Mouse (Mus musculus) mesoderm, embryonic 11.5 days (tissue): ENCODE measurements around the gene Lrch1.

Experiments
- DNase-seq: peaks from one replicate; pipeline ENCODE4 v3.0.0-alpha.2; 2012; ENCODE audit warnings: low read depth, low spot score

The Lrch1 gene

DNA sequence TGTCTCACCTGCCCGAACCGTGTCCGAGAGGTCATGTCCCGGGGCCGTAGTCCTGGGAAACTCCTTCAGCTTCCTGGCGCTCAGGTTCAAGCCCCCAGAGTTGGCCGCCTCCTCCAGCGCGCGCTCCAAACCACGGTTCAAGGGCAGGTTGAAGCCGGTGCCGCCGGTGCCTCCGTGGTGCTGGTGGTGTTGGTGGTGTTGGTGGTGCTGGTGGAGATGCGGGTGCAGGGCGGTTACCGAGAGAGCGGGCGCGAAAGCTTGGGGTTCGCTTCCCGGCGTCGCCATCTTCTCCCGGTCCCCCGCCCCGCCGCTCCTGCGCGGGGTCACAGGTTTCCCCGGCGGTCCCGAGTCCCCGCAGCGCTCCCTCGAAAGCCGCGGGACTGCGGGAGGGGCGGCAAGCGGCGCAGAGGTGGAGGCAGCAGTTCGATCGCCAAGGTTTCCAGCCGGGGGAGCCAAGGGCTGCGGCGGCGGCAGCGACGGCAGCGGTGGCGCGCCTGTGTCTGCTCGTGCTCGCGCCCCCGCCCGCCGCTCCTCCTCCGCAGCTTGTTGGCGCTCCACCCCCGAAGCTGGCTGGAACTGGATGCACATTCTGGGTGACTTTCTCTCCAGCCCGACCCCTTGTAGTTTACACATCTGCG, at the start of gene Lrch1:
TSS of gene Lrch1 (minus strand) at position 501 of the 638 bp plus-strand sequence.
- DNase-seq, result peak; percentile 75

- DNase-seq, result no peak
These were observed 49.4 kb upstream of the Lrch1 start for GRCm38 (mm10) chr14:74997041-74997440.

- DNase-seq, result no peak
These were observed 48.9 kb upstream of the Lrch1 start for GRCm38 (mm10) chr14:74996556-74996955.

DNA sequence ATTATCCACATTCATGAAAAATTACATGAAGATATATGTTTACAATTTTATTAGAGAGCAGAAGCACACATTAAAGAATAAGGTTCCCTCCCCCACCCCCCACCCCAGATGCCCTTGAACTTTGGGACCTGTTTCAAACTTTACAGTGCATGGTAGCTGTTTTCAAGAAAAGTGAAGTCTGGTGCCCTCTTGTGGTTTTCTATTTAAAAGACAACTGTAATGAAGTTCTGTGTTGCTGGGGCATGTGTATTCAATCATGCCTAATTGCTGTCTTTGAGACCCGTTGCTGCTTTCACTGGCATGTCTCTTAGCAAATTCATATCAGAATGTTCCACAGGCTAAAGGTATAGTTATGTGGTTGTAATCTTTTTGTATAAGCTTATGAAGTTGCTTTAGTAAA, 42.8 kb upstream of the Lrch1 start:
- peak; percentile 82 for DNase-seq

DNA sequence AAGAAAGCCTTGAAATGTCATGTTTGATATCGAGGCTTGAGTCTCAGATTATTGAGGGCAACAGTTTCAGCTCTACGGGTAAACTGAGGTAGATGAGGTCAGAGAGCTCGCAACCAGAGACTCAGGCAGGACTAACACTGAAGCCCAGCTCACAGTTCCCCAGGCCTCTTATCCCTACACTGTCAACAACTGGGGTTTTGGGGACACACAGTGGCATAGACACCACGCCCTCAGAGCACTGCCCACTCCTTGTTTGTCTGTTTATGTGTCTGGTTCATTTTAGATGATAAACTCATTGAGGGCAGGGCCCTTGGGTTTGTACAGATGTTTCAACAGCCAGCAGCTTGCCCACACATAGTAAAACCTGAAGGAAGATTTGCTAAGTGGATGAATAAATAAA, 42.2 kb upstream of the Lrch1 start:
- no peak for DNase-seq

- no peak for DNase-seq
These were observed 41.6 kb upstream of the Lrch1 start for GRCm38 (mm10) chr14:74989322-74989721.

DNA sequence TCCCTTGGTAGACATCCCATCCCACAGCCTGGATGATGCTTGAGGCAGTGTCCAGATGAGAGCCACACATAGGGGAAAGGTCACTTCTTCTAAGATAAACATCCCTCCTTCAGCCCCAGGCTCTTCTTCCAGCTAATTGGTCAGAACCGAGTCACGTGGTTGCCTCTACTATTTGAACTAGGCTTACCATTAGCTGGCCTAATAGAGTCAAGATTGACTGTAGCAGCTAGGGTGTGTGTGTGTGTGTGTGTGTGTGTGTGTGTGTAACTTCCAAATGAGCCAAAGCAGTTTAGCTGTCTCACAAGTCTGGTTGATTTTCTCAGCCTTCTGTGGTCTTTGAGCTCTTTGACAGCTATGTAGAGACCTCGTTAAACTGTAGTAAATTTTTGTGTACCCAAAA, 38.9 kb upstream of the Lrch1 start:
- DNase-seq, result no peak

DNA sequence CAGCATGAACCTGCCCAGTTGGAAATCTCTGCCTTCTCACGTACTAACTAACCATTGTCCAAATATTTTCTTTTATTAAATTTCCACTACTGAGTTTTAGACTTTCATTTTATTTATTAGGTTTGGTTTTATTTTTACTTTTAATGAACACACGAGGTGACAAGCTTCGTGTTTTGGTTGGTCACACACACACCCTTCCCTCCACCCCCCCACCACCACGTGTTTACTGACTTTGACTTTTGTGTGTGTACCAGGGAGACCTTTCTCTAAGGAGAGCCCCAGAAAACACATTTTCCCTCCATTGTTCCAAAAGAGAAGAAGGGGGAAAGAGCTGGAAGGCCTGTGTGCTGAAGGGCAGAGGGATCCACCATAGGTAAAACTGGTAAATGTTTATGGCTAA, 38.0 kb upstream of the Lrch1 start:
- DNase-seq, result no peak

- DNase-seq, result no peak
These were observed 37.2 kb upstream of the Lrch1 start for GRCm38 (mm10) chr14:74984817-74985391.

- DNase-seq, result no peak
These were observed 35.4 kb upstream of the Lrch1 start for GRCm38 (mm10) chr14:74983079-74983478.

GRCm38 (mm10) chr14:74981016-74981415, 33.3 kb upstream of the Lrch1 start:
- DNase-seq, result peak; percentile 63

DNA sequence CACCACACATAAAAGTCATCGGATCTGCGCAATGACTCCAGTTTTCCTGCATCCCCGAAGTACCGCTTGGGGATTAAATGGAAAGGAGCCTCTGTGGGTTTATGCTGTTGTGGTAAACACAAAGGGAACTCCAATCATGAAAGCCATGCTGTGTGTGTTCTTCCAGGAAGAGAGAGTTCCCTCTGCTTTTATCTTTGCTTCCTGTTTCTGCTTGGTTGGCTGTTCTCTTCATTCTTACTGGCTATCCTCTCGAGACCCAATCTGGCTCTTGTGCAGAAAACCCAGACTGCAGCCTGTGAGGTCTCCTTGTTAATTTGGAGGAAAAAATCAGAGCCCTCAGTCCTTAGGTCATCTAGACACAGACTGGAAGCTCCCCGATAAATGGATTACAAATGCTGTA, 29.3 kb upstream of the Lrch1 start:
- DNase-seq, result no peak

GRCm38 (mm10) chr14:74974136-74974651, 26.5 kb upstream of the Lrch1 start:
- no peak for DNase-seq

DNA sequence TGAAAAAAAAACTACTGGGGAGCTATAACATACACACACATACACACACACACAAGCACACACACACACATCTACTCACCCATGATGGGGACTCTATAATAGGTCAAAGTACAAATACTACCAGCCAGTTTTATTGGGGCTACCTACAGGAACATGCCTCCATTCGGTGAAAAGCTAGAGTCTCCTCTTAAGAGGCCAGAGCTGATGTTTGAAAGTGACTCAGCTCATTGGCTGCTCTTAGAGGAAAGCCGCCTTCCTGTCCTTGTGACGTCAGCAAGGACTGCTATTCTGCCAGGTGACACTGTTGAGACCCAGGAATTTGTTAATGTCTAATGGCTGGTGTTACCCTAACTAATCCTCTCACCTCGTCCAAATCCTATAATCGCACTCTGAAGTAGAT, 25.0 kb upstream of the Lrch1 start:
- no peak for DNase-seq

DNA sequence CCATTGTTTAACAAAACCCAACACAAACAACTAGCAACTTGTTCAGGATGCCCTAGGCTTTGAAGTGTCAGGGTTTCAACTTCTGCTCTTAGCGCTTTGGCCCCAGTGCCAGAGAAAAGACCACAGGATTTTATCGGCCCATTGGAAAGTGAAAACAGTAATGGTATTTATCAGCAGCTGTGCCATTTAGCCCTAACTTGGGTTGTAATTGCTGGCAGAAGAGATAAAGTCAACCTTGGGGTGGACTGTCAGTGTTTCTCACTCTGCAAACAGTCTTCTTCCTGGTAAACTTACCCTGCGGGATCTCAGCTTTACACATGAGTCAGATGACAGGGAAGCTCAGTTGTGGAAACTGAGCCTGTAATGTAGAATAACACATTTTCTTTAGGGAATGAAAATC, 24.5 kb upstream of the Lrch1 start:
- no peak for DNase-seq

DNA sequence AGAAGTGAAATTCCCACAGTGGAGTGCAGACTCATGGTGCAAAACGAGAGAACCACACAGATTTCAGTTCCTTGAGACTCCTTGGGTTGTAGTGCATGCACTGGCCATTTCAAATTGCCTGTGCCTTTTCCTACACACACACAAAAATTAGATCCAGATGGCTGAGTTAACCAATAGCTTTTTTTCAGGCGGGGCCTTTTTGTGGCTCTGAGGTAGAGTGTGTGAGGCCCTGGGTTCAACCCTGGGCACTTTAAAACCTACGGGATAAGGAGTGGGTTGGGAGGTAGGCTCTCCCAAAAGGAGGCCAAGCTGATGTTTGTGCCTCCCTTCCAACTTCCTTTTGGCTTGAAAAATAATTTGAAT, 15.7 kb upstream of the Lrch1 start:
- no peak for DNase-seq

DNA sequence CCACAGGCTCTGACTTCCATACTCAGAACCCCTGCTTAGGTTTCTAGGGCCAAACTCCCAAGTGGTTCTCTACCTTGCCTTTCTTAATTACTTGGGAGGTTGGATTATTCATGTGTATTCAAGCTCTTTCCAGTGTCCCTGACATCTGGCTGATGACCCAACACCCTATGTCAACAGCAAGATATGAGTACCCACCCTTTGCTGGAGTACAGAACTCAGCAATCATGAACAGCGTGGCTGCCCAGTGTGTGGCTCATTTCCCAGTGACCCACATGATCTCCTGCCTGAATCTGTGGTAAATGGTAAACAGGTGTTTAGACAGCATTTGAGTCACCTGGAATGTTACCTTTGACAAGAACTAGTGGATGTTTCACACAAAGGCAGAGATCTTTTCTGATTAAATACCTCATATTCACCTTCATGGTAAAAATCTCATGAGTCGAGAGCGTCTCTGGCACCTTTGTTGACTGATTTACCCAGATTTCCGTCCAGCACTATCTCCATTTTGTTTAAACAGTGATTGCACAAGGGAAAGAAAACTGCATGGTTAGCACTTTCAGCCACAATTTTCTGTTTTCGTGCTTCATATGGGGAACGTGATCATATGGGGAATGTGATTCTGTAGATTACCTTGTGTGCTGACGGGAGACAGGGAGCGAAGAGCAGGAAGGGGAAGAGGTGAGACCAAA, 15.2 kb upstream of the Lrch1 start:
- no peak for DNase-seq

DNA sequence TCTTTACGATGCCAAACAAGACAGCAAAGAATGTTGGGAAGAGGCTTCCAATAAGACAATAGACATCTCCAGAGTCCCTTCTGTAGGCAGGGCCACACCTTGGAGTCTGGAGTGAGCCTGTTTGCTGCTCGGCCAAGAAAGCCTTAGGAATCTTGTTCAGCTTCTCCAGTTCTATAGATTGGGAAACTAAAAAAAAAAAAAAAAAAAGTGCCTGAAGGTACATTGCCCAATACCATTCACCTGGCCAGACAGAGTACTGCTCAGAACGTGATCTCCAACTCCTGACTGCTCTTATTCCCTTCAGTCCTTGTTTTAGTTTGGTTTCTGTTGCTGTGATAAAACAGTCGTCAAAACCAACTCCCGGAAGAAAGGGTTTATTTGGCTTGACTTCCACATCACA, 12.9 kb upstream of the Lrch1 start:
- DNase-seq, result no peak

DNA sequence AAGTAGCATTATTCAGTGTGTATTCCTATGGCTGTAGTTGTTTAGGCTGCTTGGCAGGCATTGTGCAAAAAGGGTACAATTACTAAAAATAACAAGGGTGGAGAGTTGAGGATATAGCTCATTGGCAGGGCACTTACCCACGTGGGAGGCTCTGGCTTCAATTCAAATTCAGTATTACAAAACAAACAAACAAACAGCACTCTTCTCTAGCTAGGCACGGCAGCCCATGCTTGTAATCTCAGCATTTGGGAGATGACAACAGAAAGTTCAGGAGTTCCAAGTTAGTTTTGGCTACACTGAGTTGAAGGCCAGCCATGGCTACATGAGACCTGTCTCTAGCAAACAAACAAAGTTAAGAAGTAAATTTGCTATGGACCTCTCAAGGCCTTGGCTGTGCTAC, 9.0 kb upstream of the Lrch1 start:
- no peak for DNase-seq

GRCm38 (mm10) chr14:74956234-74956633, 8.6 kb upstream of the Lrch1 start:
- no peak for DNase-seq

DNA sequence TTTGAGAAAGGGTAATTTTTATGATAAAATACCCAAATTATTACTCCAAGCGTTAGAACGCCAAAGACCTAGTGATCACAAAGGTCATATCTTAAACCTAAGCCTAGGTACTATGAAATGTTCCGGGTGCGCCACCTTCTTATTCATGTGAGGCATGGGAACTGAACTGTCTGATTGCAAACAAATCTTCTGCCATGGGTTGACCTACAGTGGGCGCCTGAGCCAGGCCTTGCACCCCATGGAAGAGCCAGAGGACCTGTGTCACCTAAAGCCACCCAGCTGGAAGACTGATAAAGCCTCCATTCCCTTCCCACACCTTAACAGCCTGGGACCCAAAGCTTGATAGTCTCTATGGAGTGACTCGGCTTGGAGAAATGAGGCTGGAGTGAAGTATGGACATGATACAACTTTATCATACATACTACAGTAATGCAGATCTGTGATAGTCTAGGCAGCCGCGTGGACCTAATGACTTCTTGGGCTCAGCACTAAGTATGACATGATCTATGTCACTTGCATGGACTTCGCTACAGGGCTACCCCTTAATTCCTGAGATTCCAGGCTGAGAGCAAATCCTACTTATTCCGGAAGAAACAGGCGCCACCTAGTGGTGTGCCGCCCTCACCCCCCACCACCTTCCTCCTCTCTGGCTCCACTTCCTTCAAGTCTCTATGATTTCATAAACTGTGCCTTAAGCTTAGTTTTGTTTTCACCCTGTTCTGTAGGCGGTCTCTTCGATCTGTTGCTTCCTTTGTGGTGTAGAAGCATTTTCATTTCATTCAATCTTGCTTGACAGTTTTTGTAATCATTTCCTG, 957 bp upstream of the Lrch1 start:
- peak; percentile 75 for DNase-seq

DNA sequence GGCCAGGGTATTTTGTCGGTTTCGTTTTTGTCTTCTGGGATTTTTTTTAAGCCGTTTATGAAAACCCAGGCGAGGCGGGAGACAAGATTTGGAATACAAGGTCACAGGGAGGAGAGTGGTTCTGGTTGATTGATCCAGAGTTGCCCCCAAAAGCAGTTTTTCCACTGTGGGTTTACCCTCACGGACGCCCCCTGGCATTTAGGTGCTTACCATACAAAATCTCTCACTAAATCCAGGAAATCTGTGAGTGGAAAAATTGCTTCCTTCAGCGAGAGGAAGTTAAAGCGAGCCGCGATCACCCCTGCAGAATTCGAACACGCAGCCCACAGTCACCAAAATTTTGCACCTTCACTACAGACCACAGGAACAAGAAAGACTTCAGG, 329 bp upstream of the Lrch1 start:
- no peak for DNase-seq
